Mouse (Mus musculus) CH12.LX (cell line): ENCODE results near the gene Phc2. TPM values are rescaled to one million over a fixed set of nuclear protein-coding genes. Genes with fewer than 3 reads are reported as not detected.

Experiments
- DNase-seq: peaks from one replicate; pipeline ENCODE4 v3.0.0-alpha.2; 2013; ENCODE audit errors: extremely low read depth
- H3K27ac ChIP-seq: 2 replicates; pipeline ENCODE4 v1.5.1; 2012; ENCODE audit warnings: low read depth, mild to moderate bottlenecking, control low read depth, moderate library complexity; ENCODE audit not compliant: insufficient read depth
- H3K27me3 ChIP-seq: replicated peaks from 2 replicates; pipeline ENCODE3; 2012; ENCODE audit warnings: inconsistent platforms
- H3K36me3 ChIP-seq, 2 experiments: replicated peaks in 1 of 2; 2 replicates each; pipeline versions ENCODE3 to v1.6.1; 2012; ENCODE audit warnings: inconsistent platforms in 1 of 2, low read length in 1 of 2, mild to moderate bottlenecking in 1 of 2, mixed read lengths in 1 of 2, moderate library complexity in 1 of 2; ENCODE audit not compliant: control insufficient read depth in 1 of 2, insufficient read depth in 1 of 2
- H3K4me1 ChIP-seq, 2 experiments: 2 replicates each; pipeline ENCODE4 v1.6.1; 2012; ENCODE audit warnings: inconsistent platforms in 1 of 2, moderate library complexity in 1 of 2; ENCODE audit not compliant: insufficient read depth in 2 of 2, control insufficient read depth in 1 of 2
- H3K4me2 ChIP-seq: 2 replicates; pipeline ENCODE4 v1.6.1; 2012; ENCODE audit warnings: low read depth, mild to moderate bottlenecking, control low read depth; ENCODE audit not compliant: poor library complexity, insufficient read depth, severe bottlenecking
- H3K4me3 ChIP-seq, 3 experiments: fragments of 150-350 bp in 1 of 3; sonication (generic) in 1 of 3; replicated peaks in 1 of 3; 2 replicates each; pipeline versions ENCODE3 to v1.5.1; 2011 to 2012; ENCODE audit warnings: low read depth in 2 of 3, low read length in 2 of 3, mild to moderate bottlenecking in 2 of 3, moderate library complexity in 2 of 3, control low read depth in 1 of 3, improper control_type of control experiment in 1 of 3, inconsistent platforms in 1 of 3, mixed read lengths in 1 of 3; ENCODE audit not compliant: poor library complexity in 1 of 3
- H3K79me2 ChIP-seq: replicated peaks from 2 replicates; pipeline ENCODE4 v1.6.1; 2012; ENCODE audit warnings: mild to moderate bottlenecking, moderate library complexity; ENCODE audit not compliant: control insufficient read depth, poor library complexity, insufficient read depth, severe bottlenecking; ENCODE audit errors: extremely low read depth
- H3K9ac ChIP-seq: 2 replicates; pipeline ENCODE4 v1.6.1; 2012; ENCODE audit warnings: low read depth, mild to moderate bottlenecking, control low read depth, moderate library complexity; ENCODE audit not compliant: insufficient read depth
- H3K9me3 ChIP-seq: replicated peaks from 2 replicates; pipeline ENCODE3; 2012; ENCODE audit warnings: low read length, inconsistent platforms, mixed read lengths
- CHD2 ChIP-seq: IDR thresholded peaks from 2 replicates; pipeline ENCODE4 v1.6.1; 2011; ENCODE audit warnings: low read length, improper control_type of control experiment
- CTCF ChIP-seq, 2 experiments: IDR thresholded peaks in 1 of 2; conservative IDR thresholded peaks in 1 of 2; 2 replicates each; pipeline ENCODE4 v1.5.1; 2011 to 2012; ENCODE audit warnings: low read depth in 2 of 2, low read length in 2 of 2, improper control_type of control experiment in 1 of 2, inconsistent platforms in 1 of 2, mild to moderate bottlenecking in 1 of 2, moderate library complexity in 1 of 2
- ETS1 ChIP-seq: conservative IDR thresholded peaks from 2 replicates; pipeline ENCODE4 v1.6.1; 2012; ENCODE audit warnings: low read depth, mild to moderate bottlenecking, inconsistent platforms, low read length, improper control_type of control experiment, moderate library complexity
- GABPA ChIP-seq: IDR thresholded peaks from 2 replicates; pipeline ENCODE4 v1.6.1; 2012; ENCODE audit warnings: low read depth, low read length, improper control_type of control experiment, inconsistent platforms; ENCODE audit not compliant: insufficient replicate concordance
- MAFK ChIP-seq: IDR thresholded peaks from 2 replicates; pipeline ENCODE4 v1.6.1; 2011; ENCODE audit warnings: low read length, improper control_type of control experiment; ENCODE audit not compliant: insufficient replicate concordance
- MAZ ChIP-seq: IDR thresholded peaks from 2 replicates; pipeline ENCODE4 v1.6.1; 2012; ENCODE audit warnings: low read depth, mild to moderate bottlenecking, inconsistent platforms, low read length, improper control_type of control experiment, moderate library complexity
- MEF2A ChIP-seq: IDR thresholded peaks from 2 replicates; pipeline ENCODE4 v1.6.1; 2014; ENCODE audit warnings: low read depth, mild to moderate bottlenecking, inconsistent platforms, low read length, improper control_type of control experiment, borderline replicate concordance
- MXI1 ChIP-seq: IDR thresholded peaks from 2 replicates; pipeline ENCODE4 v1.6.1; 2011; ENCODE audit warnings: mild to moderate bottlenecking, low read depth, low read length, improper control_type of control experiment
- NELFE ChIP-seq: IDR thresholded peaks from 2 replicates; pipeline ENCODE4 v1.6.1; 2011; ENCODE audit warnings: low read depth, low read length, improper control_type of control experiment
- NRF1 ChIP-seq: IDR thresholded peaks from 2 replicates; pipeline ENCODE4 v1.6.1; 2014; ENCODE audit warnings: low read depth, mild to moderate bottlenecking, inconsistent platforms, low read length, improper control_type of control experiment, moderate library complexity
- PAX5 ChIP-seq: IDR thresholded peaks from 2 replicates; pipeline ENCODE4 v1.6.1; 2012; ENCODE audit warnings: low read length, inconsistent platforms, mixed read lengths
- RCOR1 ChIP-seq: conservative IDR thresholded peaks from 2 replicates; pipeline ENCODE4 v1.6.1; 2012; ENCODE audit warnings: low read depth, mild to moderate bottlenecking, inconsistent platforms, low read length, improper control_type of control experiment
- SMC3 ChIP-seq: IDR thresholded peaks from 2 replicates; pipeline ENCODE4 v1.6.1; 2011; ENCODE audit warnings: low read depth, low read length, improper control_type of control experiment
- TBP ChIP-seq: conservative IDR thresholded peaks from 2 replicates; pipeline ENCODE4 v1.6.1; 2011; ENCODE audit warnings: low read depth, low read length, improper control_type of control experiment
- TCF12 ChIP-seq: IDR thresholded peaks from 2 replicates; pipeline ENCODE4 v1.6.1; 2014; ENCODE audit warnings: low read depth, mild to moderate bottlenecking, inconsistent platforms, low read length, improper control_type of control experiment
- USF1 ChIP-seq: IDR thresholded peaks from 2 replicates; pipeline ENCODE4 v1.6.1; 2014; ENCODE audit warnings: low read depth, mild to moderate bottlenecking, inconsistent platforms, low read length, improper control_type of control experiment
- USF2 ChIP-seq: conservative IDR thresholded peaks from 2 replicates; pipeline ENCODE4 v1.6.1; 2011; ENCODE audit warnings: low read depth, low read length, improper control_type of control experiment
- ZC3H11A ChIP-seq: IDR thresholded peaks from 2 replicates; pipeline ENCODE4 v1.6.1; 2012; ENCODE audit warnings: low read depth, mild to moderate bottlenecking, inconsistent platforms, low read length, improper control_type of control experiment
- ZKSCAN1 ChIP-seq: IDR thresholded peaks from 2 replicates; pipeline ENCODE4 v1.6.1; 2012; ENCODE audit warnings: low read depth, inconsistent platforms, low read length, improper control_type of control experiment, borderline replicate concordance
- dilution Hi-C: fragments of 300-500 bp; cut with MboI; formaldehyde crosslinking; loops from 2 replicates; pipeline ENCODE4 v1.14.3; 2020; ENCODE audit warnings: low sequenced_read_pairs; ENCODE audit not compliant: extremely low pct_unique_long_range_greater_than_20kb, extremely low pct_ligation_motif_present
- in situ Hi-C: fragments of 300-500 bp; cut with MboI; formaldehyde crosslinking; loops from 3 replicates; pipeline ENCODE4 v1.14.3; 2019; ENCODE audit warnings: low sequenced_read_pairs, low pct_ligation_motif_present, low pct_unique_long_range_greater_than_20kb, mixed read lengths
- polyA plus RNA-seq: library from polyadenylated mRNA; unstranded; fragments of >175 nt; gene quantifications from 2 replicates; pipeline ENCODE4 v1.2.1, GENCODE M21; 2012; ENCODE audit warnings: low read depth; ENCODE audit not compliant: insufficient read length
- total RNA-seq, 2 experiments: library from RNA; depleted of rRNA; stranded (reverse); fragments of 300-350 nt in 1 of 2; fragments of >200 nt in 1 of 2; gene quantifications; 2 replicates each; pipeline ENCODE4 v1.2.3; 2012 to 2014

Gene Phc2
- total and polyA plus RNA-seq, 3 experiments: 24.1 to 53.2 (median 29.6) TPM

- Histone ChIP-seq H3K4me3 (no peak overlapping the region), H3K4me1 (peaks cover 0 to 13% of the 10 kb centered on the region in 2 experiments; a peak in 3 of 4 replicates), H3K9ac (no peak overlapping the region), H3K27ac (no peak overlapping the region), H3K27me3 (peaks cover 4% of the 10 kb centered on the region), H3K9me3 (no peaks in the 10 kb centered on the region), H3K4me2 (no peak overlapping the region), H3K36me3 (no peaks in the 10 kb centered on the region), H3K79me2 (no peaks in the 10 kb centered on the region)
- DNase-seq: no peak
- dilution Hi-C loops (no loop called here), in situ Hi-C loops (no loop called here)
- TF ChIP-seq TCF12 (no peak), CHD2 (no peak), MAZ (no peak), RCOR1 (no peak), GABPA (no peak), ZKSCAN1 (no peak), MXI1 (no peak), ZC3H11A (no peak), CTCF (conservative IDR thresholded peaks at IDR 0.05 in 1 of 2, IDR thresholded peaks at IDR 0.05 in 1 of 2; ENCODE audit: low read depth in 2 of 2, low read length in 2 of 2) (no peak), NRF1 (no peak), USF1 (no peak), MEF2A (no peak), USF2 (no peak), MAFK (no peak), TBP (no peak), SMC3 (no peak), ETS1 (no peak)
These were observed 18.5 kb upstream of the Phc2 start for GRCm38 (mm10) chr4:128635894-128636585.

GRCm38 (mm10) chr4:128637250-128637649, 17.3 kb upstream of the Phc2 start:
- in situ Hi-C loops: no loop called here
- Histone ChIP-seq H3K4me3 (no peak overlapping the region), H3K27ac (no peak overlapping the region)
- TF ChIP-seq CHD2: no peak
- TF ChIP-seq NELFE: no peak
- no peak for TF ChIP-seq RCOR1
- no peak for TF ChIP-seq MAFK
- no peak for TF ChIP-seq CTCF (conservative IDR thresholded peaks at IDR 0.05 in 1 of 2, IDR thresholded peaks at IDR 0.05 in 1 of 2; ENCODE audit: low read depth in 2 of 2, low read length in 2 of 2)
- no peak for TF ChIP-seq MXI1
- TF ChIP-seq PAX5: no peak
- TF ChIP-seq, all 38 proteins: peak for 0
- dilution Hi-C loops: no loop called here
- no peaks in the 10 kb centered on the region for H3K79me2 ChIP-seq
- H3K36me3 ChIP-seq: no peaks in the 10 kb centered on the region
- no peak overlapping the region for H3K4me2 ChIP-seq
- no peaks in the 10 kb centered on the region for H3K9me3 ChIP-seq
- H3K9ac ChIP-seq: no peak overlapping the region
- H3K4me1 ChIP-seq: peaks cover 0 to under 1% of the 10 kb centered on the region in 2 experiments; a peak in 2 of 4 replicates
- no peak for DNase-seq
- H3K27me3 ChIP-seq: peaks cover 4% of the 10 kb centered on the region
